Mouse (Mus musculus) left cerebral cortex, postnatal 10 days (tissue): ENCODE measurements around the gene Mpp3. TPM values are rescaled to one million over a fixed set of nuclear protein-coding genes. Genes with fewer than 3 reads are reported as not detected.
A peak's percentile ranks its signal among the peaks of the same experiment; 100 is the strongest.

ENCODE experiments used
- DNase-seq, 2 experiments: peaks; one replicate each; pipeline ENCODE4 v3.0.0; 2021 to 2022; ENCODE audit warnings: low spot score in 2 of 2, mixed read lengths in 1 of 2; ENCODE audit errors: extremely low spot score in 1 of 2
- intact Hi-C: fragments of 180-260 bp; cut with DNase I; formaldehyde crosslinking; loops from one replicate; pipeline ENCODE4 v1.15.1; 2025
- total RNA-seq, 2 experiments: library from RNA; stranded (reverse); gene quantifications; 2 replicates each; pipeline ENCODE4 v1.2.3; 2021

Gene Mpp3
- total RNA-seq, 2 experiments from 2014 or later = 34.1 to 36.3 TPM

DNA sequence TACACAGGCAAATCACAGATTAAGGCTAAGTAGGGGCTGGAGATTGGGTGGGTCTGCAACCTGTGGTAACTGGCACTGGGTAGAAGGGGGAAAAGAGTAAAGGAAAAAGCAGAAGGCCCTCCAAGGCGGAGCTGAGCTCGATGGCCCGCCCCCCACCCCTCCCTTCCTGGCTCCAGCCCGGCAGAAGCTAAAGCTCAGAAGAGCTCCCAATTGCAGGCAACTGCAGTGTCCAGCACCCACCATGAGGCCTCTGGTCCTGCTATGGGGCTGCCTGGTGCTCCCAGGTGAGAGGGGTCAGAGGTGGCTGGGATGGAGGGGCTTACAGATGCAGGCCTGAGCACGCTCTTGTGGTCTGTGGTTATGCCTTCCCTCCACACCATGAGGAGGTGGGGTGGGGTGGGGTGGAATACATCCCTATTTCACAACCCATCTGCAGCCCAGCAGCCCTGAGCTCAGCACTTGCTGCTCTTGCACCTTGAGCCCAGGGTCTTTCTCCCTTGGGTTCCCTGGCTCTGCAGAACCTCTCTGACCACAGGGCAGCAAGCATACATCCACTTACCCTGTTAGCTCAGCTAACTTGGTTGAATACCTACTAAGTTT lies 13.2 kb upstream of the Mpp3 start, which contains the start of gene Cd300lg:
Cd300lg (plus strand) TSS at position 160 of the 600 bp plus-strand sequence.
- no peak for DNase-seq
- intact Hi-C loops = no loop called here

DNA sequence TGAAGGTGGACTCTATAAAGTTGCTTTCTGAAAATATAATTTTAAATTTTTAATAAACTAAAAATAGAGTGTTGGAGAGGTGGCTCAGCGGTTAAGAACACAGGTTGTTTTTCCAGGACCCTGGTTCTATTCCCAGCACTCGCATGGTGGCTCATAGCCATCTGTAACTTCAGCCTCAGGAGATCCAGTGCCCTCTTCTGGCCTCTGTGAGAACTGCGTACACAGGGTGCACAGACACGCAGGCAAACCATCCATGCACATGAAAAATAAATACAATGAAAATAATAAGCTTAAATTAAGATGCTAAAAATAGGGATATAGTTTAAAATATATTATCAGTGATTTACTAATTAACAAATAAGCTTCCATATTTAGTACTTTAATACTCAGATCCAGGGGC lies 12.4 kb upstream of the Mpp3 start:
- intact Hi-C loops = no loop called here

DNA sequence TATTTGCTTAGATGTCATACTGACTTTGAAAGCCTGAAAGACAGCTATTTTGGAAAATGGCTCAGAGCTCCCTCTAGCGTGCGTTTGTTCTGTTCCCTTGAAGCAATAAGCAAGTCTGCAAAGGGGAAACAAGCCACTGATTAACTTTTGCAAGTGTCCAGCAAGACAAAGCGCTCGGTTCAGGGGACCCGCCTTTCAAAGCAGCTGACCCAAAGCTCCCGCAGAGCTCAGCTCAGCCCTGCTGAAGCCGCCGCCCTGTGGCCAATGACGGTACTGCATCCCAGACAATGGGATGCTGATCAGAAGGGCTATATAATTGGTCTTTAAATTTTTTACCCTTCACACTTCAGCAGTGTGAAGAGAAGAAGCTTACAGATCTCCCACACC lies 11.9 kb upstream of the Mpp3 start:
- intact Hi-C loops = no loop called here
- peak; percentile 56 to 91 for DNase-seq

More for the DNA sequence above, 12.4 kb upstream of the Mpp3 start:
- DNase-seq = no peak

DNA sequence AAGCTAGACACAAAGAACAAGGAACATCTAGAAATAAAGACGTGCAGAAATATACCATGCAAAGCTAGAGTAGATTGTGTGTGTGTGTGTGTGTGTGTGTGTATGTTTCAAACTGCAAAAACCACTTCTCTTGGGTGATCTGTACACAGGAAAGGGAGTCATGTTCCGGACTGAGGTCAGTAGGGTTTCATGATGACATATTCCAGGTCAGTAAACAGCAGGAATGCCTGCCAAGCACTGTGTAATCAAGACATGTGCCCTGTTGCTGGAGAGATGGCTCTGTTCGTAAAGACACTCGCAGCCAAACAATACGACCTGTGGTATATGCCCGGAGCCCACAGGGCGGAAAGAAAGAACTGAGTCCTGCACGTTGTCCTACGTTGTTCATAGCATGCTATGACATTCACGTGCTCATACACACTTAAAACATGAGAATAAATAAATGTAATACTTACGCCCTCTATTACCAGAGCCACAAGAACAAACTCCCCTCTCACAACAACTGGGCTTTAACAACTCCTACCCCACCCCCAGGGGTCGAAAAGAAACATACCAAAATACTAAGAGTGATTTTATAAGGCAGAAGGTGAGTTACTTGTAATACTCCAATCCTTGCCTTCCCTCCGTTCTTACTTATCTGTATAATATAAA lies 11.4 kb upstream of the Mpp3 start:
- intact Hi-C loops = loop anchor here (2.0 kb wide), 1 partner anchor 55 kb away; the partner anchor contains the start of gene Cfap97d1
- DNase-seq = no peak

DNA sequence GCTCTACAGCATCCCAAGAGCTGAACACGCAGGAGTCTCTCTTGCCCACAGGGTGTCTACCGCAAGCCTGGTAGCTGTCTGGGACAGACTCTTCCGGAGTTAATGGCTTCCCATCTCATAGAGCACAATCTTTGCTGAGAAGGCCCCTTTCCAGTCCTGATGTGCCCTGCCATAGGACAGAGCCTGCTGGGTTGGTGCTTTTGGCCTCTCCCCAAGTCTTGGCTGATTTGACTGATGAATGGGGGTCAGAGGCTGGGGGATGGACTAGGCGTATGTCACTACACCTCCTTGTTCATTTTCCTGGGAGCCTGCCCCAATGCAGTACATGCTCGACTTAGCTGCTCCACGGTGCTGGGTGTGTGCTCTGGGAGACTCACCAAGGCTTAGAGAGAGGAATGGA lies 9.5 kb upstream of the Mpp3 start:
- intact Hi-C loops = loop anchor here (2.0 kb wide), 1 partner anchor 53 kb away; the partner anchor contains the start of gene Cfap97d1

DNA sequence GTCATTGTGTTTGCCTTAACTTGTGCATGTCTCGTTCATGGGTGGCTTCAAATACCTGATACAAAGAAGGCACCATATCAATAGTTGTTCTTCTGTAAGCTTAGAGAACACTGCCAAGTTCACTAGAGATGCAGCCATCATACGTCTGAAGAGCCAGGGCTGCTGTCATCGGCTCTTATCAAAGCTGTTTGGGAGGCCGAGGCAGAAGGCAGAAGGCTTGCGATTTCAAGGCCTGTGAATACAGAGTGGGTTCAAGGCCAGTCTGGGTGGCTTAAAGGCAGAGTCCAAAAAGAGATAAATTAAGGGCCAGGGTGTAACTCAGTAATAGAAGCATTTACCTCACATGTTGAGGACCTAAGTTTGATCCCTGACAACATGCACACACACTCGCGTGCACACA lies 8.1 kb upstream of the Mpp3 start:
- DNase-seq = no peak
- intact Hi-C loops = no loop called here

More for the DNA sequence above, 9.5 kb upstream of the Mpp3 start:
- peak in 1 of 2 experiments; percentile 17 for DNase-seq

DNA sequence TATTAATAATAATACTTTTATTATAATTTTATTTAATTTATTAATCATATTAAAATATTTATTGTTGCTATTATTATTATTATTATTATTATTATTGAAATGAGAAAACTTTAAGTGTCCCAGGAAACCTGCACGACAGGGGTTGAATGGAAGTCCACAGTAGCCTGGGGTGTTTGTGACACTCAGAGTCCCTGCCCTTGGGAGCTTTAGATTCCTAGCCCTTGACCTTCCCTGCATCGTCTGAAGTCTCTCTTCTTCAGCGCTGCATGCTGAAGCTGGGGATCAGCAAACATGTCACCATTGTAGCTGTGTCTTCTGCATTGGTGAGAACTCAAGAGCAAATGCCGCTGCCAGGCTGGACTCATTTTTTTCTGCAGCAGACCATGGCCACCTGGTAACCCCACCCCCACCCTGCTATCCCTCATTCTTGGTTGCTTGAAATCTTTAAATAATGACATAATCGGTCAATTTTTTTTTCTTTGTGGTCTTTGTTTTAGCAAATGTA lies 7.2 kb upstream of the Mpp3 start:
- DNase-seq = peak in 1 of 2 experiments; percentile 11
- intact Hi-C loops = no loop called here

DNA sequence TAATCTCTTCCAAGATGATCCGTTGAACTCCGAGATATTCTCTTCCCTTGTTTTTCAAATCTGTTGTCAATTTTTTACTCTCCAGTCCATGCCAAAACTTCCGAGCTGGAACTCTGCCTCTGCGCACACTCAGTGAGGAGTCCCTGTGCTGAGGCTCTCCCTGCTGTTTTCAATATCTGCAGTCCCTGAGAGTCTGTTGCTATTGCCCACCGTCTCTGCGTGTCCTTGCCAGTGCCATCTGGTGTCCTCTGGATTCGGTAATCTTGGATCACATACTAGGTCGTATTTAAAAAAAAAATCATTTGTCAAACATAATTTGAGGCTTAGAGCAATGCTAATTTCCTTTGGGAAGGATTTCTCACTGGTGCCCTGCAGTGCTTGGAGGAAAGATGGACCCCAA lies 6.6 kb upstream of the Mpp3 start:
- intact Hi-C loops = no loop called here
- DNase-seq = peak; percentile 26 to 38

DNA sequence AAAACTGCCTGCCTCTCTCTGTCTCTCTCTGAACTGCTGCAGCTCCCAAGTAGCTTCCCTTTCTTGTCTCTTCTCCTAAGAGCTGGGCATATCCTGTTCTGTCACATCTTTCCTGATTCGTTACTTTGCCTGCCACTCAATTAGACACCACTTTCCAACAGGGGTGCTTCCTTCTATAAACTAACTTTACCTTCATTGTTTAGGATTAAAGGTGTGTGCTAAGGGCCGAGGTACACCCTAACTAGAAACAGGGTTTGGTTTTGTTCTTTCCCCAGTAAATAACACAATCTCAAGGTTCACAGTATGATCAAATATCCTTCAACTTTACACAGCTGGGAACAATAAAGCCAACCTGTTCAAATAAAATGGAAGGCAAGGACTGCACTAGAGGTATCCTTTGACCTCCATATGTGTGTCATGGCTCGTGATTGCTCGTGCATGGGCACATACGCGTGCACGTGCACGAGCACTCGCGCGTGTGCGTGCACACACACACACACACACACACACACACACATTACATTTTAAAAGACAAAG lies 4.9 kb upstream of the Mpp3 start:
- DNase-seq = no peak
- intact Hi-C loops = no loop called here

DNA sequence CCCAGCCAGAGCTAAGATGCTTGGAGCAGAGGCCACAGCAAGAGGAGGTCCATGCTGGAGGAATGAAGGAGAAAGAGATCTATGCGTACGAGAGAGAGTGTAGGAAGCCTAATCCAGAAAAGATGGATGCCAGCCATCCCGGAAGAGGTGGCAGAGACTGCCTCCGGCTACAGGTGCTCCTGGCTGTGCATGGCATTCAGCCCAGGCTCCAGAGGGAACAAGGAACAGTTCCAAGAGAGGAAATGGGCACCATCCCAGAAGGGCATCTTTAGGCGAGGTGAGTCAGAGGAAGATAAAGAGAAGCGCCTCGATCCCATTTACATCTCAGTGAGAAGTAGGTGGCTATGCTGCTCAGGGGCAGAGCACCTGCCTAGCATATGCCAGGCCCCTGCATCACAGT lies 2.9 kb upstream of the Mpp3 start:
- DNase-seq = no peak
- intact Hi-C loops = no loop called here

DNA sequence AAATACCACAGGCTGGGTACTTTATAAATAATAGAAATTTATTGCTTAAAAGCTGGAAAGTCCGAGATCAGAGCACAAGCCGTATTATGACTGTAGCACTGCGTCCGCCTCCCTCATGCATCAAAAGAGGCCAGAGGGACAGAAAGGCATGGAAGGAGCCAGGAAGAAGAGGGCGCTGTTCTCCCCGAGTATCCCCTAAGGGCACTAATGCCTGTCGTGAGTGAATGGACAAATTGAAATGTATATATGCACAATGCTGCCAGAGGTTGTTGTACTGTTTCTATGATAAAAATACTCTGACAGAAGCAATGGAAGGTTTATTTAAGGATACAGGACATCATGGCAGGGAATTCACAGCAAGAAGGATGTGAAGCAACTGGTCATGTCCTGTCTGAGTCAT lies 1.7 kb upstream of the Mpp3 start:
- intact Hi-C loops = no loop called here
- DNase-seq = no peak

DNA sequence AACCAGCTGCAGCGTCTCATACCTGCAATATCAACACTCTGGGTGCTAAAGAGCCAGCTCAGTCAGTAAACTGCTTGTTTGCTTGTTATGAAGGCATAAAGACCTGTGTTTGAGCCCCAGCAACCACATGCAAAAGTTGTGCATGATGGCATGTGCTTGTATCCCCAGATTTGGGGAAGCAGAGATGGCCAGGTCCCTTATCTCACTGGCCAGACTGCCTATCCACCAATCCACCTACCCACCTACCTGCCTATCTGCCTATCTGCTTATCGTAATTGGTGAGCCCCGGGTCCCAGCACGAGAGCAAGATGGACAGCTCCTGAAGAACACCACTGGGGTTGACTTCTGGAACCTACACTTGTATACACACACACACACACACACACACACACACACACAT lies 1.0 kb upstream of the Mpp3 start:
- intact Hi-C loops = no loop called here
- DNase-seq = no peak

DNA sequence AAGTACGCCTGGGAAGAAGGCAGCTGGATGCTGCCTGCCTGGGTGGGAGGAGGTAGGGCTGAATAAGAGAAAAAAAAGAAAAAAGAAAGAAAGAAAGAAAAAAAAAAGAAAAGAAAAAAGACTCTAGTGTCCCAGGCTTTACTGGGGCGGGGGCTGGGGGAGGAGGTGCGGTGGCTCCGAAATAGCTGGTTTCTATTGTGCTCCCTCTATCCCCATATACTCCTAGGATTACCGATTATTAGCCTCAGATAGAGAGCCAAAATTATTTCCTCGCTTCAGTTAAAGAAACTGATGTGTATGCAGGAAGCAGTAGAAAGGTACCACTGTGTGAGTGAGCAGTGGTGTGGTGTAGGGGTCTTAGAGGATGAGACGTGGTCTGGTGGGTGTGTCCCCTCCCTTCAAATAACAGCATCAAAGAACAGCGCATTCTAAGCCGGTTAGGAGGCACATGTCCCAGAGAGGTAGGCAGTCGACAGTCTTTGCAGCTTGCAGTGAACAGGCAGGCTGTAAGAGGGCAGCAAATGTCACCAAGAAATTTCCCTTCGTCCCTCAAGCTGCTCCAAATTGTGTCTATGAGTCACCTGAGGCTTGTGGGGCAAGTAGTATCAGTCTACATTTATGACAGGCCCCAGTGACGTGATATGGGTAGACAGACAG lies 772 bp downstream of the Mpp3 start:
- no peak for DNase-seq
- intact Hi-C loops = no loop called here

DNA sequence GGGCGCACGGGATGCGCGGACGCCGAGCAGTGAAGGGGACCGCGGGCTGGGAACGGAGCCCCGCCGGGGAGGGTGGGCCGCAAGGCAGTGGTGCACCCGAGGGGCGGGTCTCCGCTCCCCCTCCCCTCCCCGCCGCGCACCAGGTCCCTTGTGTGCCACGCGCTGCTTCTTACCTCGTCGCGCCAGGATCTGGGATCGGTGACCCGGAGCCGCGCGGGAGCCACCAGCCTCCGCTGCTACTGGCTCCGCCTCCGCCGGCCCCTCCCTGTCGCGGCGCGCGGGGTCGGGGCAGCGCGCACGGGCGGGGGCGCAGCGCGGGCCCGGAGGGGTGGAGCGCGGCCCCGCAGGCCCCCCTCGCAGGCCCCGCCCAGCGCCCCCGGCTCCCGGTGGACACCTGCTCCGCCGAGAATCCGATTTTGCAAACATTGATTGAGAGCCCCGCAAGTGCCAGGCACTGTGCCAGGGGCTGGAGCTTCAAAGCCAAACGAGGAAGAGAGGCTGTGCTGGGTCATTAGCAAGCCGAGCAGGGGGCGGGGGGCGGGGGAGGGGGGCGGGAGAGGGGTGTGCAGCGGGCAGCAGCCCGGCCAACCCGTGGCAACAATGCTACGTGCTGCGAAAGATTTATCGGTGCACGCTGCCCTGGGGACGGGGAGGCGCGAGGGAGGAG lies 1.4 kb downstream of the Mpp3 start:
- intact Hi-C loops = no loop called here
- peak; percentile 49 to 81 for DNase-seq

DNA sequence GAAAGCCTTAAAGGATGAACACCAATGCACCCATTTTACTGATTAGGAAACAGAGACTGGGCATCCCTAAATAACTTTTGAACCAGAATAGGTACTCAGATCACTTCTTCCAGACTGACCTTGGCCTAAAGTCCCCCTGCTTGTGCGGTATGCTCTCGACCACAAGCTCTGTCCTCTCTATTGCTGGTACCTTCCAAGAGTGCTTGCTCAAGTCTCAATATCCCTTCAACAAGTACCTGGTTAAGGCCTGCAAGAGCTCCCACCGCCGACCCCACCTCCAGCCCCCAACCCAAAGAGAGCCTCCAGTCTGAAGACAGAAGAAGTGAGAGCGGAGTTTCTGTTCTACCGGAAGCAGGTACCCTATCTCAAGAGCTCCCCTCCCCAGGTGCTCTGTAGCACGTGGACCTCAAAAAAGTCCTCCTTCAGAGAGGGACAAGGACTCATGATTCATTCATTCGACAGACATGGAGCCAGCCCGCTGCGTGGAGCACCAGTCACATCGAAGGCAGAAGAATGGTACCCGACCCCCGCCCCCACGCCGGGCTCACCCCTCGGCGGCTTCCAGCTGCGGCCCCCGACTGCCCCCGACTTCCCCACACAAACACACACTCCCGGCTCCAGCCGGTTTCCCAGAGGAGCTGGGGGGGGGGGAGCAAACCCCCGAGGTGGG lies 2.1 kb downstream of the Mpp3 start:
- intact Hi-C loops = no loop called here
- DNase-seq = peak in 1 of 2 experiments; percentile 65

DNA sequence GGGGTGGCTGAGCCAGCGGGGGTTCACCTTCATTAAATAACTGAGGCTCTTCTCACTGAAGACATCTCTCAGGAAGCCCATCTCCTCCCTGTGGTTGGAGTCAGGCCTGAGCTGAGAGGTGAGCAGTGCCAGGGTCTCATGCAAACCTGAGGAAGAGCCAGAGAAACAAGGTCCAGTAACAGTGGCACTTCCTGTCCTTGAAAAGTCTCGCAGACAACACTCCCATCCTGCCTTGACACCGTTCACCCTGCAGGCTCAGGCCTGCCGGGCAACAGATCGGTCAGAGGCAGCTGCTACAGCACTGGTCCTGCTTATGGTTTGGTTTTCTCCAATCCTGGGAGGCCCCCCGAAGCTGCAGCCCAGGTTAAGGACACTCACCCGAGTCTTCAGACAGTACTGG lies 2.9 kb downstream of the Mpp3 start:
- DNase-seq = no peak
- intact Hi-C loops = no loop called here

DNA sequence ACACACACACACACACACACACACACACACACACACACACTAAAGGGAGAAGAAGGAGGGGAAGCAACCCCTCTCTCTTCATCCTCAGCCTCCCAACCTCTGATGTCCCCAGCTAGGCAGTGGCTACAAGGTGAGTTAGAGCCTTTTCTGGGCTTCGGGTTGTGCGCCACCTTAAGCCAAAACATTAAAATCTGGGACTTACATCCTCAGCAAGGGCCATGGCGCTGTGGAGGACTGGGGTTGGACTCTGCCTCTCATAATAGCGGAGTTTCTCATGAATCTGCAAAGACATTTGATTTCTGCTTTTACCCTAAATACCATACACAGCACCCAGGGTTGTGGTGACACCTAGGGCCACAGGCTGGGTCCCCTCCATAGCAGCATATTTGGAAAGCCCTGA lies 3.4 kb downstream of the Mpp3 start:
- DNase-seq = no peak
- intact Hi-C loops = no loop called here

DNA sequence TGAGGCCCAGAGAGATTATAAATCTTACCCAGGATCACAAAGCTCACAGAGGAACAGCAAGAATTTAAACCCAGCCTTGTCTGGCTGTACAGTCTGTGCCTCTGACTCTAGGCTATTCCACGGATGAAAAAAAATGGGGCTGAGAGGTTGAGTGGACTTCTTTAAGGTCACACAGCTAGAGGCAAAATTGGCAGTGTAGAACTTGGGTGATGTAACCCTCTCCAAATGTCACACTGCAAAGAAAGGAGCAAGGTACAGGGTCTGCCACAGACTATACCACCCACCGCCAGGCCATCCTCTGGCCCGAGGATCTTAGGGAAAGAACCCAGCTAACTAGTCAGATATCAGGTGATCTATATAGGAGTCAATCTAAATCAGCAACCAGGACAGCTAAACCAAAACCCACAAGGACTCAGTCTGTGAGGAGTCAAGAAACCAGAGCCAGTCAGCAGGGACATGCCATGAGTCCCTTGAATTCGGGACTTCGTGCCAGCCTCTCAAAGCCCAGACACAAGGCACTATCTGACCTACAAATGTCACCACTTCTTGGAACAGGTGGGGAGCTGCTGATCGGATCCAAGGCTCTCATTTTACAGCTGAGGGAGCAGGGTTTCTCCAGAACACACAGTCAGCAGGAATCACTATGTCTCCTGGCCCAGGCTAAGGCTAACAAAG lies 4.0 kb downstream of the Mpp3 start:
- no peak for DNase-seq
- intact Hi-C loops = no loop called here
